Mouse (Mus musculus) small intestine, adult 2 months (tissue): Measurements from ENCODE around the gene Dhh.

ENCODE experiments used
- CTCF ChIP-seq: fragments of 200-500 bp; IDR thresholded peaks from 2 replicates; pipeline ENCODE4 v1.5.1; 2012; ENCODE audit warnings: low read depth, mild to moderate bottlenecking, control low read depth, inconsistent platforms, low read length, moderate library complexity, mixed read lengths; ENCODE audit not compliant: insufficient replicate concordance, insufficient read length; ENCODE audit errors: extremely low read depth
- POLR2A ChIP-seq: fragments of 200-500 bp; IDR thresholded peaks from 2 replicates; pipeline ENCODE4 v1.6.1; 2012; ENCODE audit warnings: low read depth, mild to moderate bottlenecking, control low read depth, inconsistent platforms, low read length, moderate library complexity

- TF ChIP-seq CTCF = no peak
- TF ChIP-seq POLR2A = no peak
Observed at GRCm38 (mm10) chr15:98923031-98923537, 24.7 kb upstream of the Dhh start.
